Mouse (Mus musculus): Measurements from ENCODE around the gene Wrnip1. TPM values are rescaled to one million over a fixed set of nuclear protein-coding genes. Genes with fewer than 3 reads are reported as not detected.

Gene Wrnip1
- polyA plus RNA-seq (2017; shearing (Covaris generic)) = 1 to 10 TPM; 6.6 to 7.3 TPM

DNA sequence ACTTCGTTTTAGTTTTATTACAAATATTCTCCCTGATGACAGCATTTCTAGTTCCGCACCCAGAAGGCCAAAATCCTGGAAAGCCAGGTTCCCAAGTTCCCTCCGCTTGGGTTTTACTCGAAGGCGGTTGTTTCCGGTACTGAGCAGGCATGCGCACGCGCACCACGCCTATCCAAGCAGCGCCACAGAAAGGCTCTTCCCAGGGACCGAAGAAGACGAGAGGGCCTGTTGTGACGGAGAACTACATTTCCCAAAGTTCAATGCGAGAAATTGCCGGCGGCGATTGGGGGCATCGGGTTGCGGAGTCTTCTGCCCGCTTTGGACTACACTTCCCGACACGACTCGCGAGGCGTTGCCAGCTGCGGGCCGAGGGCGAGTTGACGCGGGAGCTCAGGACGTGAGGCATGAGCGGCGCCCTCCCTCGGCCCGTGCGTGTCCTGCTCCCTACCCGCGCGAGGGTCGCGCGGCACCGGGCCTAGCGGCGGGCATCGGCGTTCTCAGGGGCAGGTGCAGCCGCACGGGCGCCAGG is at the start of gene Wrnip1:
TSS of gene Wrnip1 (plus strand) at position 346 of the 529 bp plus-strand sequence.
- ATAC-seq = peak; percentile 95

DNA sequence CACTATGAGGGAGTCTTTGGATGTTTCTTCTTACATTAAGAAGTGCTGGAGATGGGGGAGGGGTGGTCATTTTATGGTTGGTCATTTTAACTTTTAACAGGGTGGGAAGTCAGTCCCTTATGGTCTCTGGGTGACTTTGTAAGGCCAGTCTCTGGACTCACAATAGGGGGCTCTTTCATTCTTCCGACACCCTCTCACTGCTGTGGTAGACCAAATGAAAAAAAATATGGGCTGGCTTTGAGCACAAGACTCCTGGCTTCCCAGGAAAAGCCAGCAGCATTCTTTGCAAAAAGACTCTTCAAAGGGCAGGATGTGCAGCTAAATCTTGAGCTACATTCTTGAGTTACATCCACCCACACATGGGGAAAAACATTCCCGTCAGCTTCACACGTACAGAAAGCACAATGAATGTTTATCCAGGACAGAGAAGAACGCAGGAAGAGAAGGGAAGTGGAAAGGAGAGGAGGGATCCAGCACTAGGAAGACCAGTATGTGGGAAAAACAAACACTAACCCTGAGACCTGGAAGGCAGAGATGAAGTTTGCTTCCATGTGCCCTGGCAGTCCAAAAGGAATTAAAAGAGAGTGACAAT is 49.7 kb upstream of the Wrnip1 start:
- no peak for ATAC-seq

DNA sequence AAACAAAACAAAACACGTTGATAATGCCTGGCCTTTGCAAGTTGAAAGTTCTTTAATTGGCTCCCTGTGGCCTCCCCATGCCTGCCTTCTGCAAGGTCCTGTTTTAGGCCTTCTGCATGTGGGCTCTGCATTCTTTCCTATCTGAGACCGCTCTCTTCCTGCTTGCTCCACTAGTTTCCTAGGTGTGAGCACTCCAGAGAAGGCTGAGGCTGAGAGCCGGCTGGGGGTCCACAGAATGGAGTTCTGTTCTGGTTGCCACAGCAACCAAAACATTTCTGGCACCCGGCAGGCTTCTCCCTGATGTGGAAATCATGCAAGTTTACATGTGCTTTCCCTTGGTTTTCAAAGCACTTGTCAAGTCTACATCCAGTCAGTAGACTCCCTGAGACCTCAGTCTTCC is 42.8 kb upstream of the Wrnip1 start:
- no peak for ATAC-seq

DNA sequence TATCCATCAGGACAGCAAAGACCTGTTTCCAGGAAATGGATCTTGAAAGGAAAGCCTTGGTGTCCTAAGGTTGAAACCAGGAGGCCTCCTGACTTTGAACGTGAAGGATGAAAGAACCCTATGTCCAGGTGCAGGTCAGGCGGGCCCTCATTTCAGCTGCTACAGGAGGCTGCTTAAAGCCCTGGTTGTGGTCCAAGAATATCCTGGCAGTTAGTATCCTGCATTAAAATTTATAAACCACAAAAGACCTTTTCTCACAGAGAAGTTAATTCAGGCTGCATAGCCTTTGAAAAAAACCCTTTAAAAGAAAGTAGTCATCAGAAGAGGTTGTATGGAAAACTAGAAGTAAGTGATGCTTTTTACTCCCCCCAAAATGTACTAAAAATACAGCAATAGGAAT is 41.0 kb upstream of the Wrnip1 start:
- ATAC-seq = no peak

DNA sequence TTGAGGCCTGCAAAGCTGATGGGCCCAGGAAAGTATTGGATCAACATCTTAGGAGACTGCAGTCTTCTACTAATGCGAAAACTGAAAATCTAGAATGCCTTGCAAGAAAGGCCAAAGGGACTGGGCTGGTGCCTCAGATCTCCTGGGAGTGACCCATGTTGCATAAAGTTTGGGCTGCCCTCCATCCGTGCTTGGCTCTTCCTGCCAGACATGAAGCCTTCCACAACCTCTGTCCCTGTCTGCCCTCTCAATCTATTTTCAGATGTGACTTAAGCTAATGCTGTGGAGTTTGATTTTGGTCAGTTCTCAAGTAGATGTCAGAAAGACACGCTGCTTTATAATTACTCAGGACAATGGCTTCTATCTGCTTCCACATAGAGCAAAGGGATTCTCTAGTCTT is 38.7 kb upstream of the Wrnip1 start:
- ATAC-seq = no peak

DNA sequence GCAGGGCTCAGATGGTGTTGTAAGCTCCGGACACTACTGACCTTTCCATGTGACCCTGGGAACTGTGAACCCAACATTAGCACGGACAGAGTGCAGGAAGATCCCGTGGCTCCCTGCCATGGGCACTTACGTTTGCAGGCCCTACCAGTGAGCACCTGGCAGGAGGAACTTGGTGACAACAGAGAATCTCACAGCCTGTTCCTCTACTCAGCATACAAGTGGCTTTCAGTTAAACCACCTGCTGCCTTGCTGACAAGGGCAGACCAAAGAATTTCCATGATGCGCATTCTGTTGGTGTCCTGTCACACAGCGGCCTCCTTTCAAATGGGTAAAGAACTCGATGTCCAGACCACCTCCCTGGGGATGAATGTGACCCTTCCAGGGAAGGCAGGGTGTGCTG is 37.4 kb upstream of the Wrnip1 start:
- no peak for ATAC-seq

DNA sequence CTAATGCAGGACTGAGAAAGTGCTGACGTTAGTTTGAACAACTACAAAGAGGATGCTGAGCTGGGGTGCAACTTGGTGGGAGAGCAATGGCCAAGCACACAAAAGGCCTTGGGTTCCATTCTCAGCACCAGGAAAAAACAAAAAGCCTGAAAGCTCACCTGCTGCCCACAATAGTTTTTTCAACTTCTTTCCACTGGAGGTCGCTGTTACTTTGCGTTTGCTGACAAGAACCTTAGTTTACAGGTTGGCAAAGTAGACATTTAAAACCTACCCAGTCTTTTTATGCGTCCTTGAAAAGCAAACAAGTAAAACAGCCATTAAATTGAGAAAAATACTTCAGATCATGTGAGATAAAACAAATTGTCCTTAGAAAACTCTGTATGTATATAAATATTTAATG is 33.7 kb upstream of the Wrnip1 start:
- ATAC-seq = no peak

DNA sequence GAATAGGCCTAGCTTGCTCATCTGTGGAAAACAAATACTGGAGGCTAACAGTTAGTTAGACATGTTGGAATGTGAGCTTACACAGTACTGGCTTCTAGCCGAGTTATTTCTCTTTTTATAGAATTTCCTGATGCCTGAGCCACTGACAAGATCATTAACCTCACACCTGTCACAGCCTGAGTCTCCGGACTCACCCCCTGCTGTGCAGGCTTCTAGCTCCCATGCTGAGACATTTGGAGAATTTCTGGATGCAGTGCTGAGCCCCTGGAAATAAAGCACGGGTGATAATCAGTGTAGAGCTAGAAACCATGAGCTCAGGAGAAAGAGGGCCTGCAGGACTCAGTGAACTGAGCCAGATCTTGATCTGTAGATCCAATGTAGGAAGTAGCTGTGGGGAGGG is 31.9 kb upstream of the Wrnip1 start:
- no peak for ATAC-seq

DNA sequence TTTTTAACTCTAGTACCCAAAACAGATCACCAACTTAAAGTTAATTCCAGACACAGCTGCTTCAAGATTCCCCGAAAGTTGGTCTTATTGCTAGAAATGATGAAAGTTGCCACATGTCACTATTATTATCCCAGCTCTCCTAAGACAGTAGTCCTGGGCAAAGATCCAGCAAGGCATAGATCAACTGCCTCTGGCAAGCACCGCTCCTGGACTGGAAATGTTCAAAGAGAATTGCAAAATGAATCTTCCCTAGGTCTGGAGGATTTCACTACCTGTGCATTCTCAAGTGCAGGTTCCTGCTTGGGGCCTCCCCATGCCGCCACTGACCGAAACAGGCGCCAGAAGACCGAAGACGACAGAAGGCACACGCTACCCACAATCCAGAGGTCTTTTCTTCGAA is 25.9 kb upstream of the Wrnip1 start:
- ATAC-seq = no peak

DNA sequence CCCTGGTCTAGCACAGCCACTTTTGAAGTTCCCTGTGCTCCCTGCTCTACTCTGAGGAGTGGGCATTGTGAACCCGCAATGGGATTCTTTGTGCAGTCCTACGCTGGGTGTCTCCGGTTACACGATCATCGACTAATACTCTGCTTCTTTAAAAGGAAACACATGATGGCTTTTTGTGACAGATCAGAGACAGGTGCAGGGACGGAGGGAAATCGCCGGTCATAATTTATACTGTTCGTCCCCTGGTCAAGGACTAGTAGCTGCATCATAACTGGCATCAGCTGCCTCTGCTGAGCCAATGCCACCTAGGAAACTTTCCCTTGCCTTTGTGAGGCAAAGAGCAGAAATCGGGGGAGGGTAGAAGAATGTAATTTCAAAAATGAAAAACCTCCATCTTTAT is 25.5 kb upstream of the Wrnip1 start:
- ATAC-seq = no peak

DNA sequence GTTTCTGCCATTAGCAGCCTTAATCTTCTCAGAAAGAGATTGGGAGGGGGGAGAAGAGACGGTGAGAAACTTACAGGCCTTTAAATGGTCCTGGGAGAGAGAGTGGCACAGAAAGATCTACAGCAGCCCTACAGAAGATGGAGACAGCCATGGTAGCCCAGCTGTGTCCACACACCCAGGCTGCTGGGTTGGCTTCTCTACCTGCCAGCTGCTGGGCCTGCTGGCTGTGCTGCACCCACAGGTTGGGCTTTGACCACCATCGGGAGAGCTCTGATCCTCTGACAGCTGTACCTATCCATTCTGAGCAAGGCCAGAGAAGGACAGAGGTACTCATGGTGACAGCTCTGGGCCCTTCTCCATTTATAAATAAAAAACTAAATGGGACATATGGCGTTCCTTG is 23.0 kb upstream of the Wrnip1 start:
- no peak for ATAC-seq

DNA sequence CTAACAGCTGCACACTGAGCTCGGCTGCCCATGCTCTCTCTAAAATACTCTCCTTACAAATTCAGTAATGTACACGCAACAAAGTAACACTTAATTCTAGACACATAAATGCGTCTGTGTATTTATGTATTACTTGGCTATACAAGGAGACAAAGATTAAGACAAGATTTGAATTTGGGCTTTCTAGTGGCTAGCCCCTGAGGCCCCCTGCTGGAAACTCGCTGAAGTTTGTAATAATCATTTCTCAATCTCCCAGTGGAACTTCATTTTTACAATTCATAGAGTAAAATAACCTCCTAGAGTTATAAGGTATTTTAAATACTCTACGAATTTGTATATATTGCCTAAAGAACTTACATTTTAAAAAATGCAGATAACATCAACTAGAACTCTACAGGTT is 18.8 kb upstream of the Wrnip1 start:
- ATAC-seq = no peak

DNA sequence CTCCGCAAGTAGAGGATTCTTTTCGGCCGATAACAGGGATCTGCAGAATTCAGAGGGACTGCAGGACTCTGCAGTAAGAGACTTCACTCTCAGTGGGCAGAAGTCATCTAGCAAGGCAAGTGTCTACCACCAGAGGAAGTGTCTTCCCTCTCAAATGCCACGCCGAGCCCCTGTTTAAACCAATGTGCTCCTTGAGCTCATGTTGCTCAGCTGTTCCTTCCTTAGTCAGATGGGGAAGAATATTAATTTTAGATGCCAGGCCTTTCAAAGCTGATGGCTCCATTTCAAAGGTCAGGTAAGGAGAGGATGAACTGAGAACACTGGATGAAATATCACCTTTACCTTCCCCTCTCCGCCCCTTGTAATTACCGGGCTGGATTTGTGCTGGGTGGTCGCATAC is 18.0 kb upstream of the Wrnip1 start, which contains the start of gene Mylk4:
TSS of gene Mylk4 (minus strand) at position 139 of the 400 bp plus-strand sequence.
- no peak for ATAC-seq

DNA sequence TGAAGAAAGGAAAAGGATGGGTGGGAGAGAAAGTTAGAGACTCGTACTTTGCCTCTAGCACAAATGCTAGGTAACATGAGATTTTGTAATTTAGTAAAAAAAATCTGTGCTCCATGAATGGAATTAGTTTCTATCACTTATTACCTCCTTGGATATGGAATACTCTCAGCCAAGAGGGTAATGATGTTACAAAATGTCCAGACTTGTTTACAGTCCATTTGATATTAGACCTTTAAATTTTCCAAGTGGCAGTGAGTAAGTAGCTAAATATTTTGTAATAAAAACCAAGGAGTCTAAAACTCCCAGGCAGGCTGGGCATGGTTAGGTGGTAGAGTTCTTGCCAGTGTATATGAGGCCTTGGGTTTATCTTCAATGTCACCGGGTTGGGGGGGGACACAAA is 14.3 kb upstream of the Wrnip1 start:
- ATAC-seq = no peak

DNA sequence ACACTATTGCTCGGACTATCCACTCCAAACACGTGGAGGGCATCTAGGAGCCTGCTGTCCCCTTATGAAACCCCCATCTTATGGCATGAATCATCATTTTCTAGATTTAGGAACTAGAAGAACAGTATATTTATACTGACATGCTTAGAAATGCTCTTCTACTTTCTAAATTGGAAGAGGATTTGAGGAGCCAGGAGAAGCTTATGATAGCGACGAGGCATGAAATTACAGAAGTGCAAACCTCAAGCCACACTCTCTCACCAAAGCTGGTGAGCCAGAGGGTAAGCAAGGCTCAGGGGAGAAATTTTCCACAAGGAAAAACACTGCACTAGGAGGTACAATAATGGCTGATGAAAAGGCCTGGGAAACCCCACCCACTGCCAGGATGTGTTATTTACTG is 12.1 kb upstream of the Wrnip1 start:
- ATAC-seq = no peak

DNA sequence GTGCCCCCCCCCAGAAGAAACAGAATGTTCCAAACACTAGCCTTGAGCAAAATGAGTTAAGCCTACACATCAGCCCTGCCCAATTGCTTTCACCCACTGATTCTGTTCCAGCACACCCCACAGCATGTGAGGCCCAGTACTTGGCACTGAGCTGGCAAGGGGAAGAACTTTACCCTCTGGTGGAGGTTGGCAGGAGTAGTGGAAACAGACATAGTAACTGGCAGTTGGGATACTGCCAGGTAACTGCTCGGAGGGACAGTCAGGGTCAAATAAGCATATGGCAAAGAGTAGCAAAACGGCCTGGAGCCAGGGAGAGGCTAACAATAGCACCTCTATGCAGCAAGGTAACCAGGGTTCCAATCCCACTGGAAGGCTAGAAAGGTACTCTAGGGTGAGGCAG is 7.2 kb upstream of the Wrnip1 start:
- no peak for ATAC-seq

DNA sequence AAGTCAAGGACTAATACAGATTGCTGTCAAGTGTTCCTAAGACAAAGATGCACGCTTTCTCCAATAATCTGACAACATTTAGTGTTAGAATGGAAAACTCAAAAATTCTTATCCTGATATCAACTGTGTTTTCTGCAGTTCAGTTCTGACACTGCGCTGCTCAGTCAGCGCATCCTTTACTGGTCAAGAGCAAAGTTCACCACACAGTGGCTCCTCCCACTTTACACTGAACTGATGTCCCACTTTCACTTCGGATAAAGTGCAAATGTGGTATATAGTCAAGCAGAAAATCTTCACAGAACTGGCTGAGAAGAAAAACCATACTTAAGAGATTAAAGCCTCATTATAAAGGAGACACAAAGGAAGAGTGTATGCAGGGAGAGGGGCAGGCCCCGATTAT is 6.7 kb upstream of the Wrnip1 start:
- ATAC-seq = no peak

DNA sequence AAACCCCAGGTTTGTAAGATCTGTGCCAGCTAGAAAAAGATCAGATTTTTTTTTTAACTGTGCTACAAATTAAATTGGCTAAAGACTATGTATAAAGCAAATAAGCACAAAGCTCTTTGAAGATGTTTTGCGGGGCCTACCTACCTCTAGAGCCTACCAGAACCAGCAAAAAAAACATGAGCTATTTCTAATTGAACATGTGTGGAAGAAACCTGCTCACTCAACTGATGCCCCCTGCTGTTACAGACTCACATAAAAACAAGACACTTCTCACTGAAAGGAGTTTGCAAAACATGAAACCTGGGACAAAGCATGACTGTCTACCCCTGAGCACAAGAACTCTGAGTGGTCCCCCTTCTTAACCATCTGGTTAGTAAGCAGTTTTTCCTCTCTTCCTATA is 4.8 kb upstream of the Wrnip1 start:
- no peak for ATAC-seq

DNA sequence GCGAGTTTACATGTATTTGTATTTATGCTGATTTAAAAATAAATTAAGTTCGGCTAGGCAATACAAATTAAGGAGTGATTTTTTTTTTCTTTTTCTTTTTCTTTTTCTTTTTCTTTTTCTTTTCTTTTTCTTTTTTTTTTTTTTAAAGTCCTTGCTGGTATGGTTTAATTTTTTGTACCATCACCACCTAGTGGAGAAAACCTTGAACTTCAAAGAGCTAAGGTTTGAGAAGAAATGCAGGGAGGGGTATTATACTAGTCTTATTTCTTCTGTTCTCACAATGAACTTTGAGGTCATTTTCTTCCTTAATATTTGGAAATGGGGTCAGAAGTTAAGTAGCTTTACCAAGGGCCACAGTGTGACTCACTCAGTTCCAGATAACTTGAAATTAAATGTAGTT is 2.7 kb upstream of the Wrnip1 start:
- no peak for ATAC-seq

DNA sequence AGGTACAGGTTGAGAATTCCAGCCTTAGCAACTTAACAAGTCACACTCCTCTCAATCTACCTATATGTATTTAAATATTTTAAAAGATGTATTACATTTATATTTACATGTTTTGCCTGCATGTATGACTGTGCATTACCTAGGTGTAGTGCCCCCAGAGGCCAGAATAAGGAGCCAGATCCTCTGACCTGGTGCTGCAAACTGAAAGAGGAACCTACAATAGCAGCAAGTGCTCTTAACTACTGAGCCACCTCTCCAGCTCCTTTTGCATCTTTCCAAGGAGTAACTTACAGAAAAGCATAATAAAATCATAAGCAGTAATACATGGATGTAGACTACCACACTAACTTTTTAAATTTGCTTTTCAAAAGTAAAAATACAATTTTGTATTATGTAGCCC is 979 bp upstream of the Wrnip1 start:
- ATAC-seq = no peak

DNA sequence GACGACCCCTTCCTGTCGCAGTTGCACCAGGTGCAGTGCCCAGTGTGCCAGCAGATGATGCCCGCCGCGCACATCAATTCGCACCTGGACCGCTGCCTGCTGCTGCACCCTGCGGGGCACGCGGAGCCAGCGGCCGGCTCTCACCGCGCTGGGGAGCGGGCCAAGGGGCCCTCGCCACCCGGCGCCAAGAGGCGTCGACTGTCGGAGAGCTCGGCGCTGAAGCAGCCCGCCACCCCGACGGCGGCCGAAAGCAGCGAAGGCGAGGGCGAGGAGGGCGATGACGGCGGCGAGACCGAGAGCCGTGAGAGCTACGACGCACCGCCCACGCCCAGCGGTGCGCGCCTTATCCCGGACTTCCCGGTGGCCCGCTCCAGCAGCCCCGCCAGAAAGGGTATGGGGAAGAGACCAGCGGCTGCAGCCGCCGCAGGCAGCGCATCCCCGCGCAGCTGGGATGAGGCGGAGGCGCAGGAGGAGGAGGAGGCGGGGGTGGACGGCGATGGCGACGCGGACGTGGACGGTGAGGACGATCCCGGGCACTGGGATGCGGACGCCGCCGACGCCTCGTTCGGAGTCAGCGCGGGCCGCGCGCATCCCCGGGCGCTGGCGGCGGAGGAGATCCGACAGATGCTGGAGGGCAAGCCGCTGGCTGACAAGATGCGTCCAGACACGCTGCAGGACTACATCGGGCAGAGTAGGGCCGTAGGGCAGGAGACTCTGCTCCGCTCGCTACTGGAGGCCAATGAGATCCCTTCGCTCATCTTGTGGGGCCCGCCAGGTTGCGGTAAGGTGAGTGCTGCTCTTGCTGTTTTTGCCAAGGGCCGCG is 632 bp downstream of the Wrnip1 start, which contains the start of gene D930007J09Rik:
TSS of gene D930007J09Rik (minus strand) at position 591 of the 823 bp plus-strand sequence.
- peak; percentile 0 for ATAC-seq

DNA sequence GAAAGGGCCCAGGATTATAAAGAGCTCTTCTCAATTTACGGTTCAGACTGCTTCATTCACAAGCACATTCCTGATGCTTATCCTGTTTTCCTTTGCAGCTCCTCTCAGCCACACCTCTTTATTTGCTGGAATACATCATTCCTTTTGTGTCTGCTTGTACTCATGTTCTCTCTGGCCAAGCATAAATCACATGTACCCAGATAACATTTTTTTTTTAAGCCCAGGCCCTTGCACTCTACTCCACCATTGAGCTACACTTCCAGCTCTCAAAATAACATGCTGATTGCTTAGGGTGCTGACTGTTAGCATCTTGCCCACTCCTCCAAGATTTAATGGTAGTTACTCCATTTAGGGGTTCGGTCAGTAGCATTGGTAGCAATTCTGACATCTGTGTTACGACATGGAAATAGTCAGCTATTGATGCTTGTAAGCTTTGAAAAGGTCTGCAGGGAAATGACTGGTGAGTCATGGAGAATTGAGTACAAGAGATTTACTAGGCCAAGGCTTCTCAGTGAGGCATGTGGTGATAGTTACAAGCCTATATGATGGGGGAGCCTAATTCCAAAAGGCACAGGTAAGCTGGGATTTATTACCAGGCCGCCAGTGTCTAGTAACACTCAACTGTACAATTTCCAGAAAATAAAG is 2.0 kb downstream of the Wrnip1 start:
- no peak for ATAC-seq

DNA sequence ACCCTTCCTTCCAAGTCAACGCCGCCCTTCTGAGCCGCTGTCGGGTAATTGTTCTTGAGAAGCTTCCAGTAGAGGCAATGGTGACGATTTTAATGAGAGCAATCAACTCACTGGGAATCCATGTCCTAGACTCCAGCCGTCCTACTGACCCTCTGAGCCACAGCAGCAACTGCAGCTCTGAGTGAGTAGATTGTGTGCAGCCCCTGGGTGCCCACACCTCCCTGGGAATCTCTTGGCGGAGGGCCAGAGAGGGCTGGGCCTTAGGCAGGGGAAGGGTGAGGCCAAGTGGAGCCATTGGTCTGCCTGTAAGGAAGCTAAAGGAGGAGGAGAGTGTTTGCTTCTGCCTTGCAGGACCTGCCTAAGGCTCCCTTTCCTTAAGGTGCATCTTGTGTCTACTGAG is 5.0 kb downstream of the Wrnip1 start:
- ATAC-seq = no peak

DNA sequence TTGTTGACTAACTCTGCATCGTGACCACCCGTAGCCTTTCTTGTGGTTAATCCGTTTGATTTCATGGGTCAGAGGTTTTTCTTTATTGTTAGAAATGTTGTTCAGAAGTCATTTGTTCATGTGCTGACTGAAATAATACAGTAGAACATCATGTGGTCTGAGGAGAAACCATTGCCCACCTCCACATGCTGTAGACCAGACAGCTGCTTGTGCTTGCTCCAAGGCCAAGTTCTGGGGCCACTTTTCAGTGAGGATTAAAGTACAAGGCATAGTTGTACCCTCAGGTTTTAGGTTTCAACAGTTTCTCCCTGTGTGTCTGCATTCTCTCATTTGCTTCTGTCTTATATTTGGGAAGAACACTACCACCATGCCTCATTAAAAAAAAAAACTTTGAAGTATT is 5.8 kb downstream of the Wrnip1 start:
- ATAC-seq = no peak

Data from activated CD4-positive, CD25-positive, alpha-beta regulatory T cell, adult 4 months (primary cell).